Mouse (Mus musculus) lung, embryonic 14.5 days (tissue): Measurements from ENCODE around the gene Gins3. TPM values are rescaled to one million over a fixed set of nuclear protein-coding genes. Genes with fewer than 3 reads are reported as not detected.
"Not testable (repeated sequence)": the region's sequence is repeated elsewhere in the genome, so short reads cannot be mapped to it uniquely, and the experiment has no call there.

Source experiments
- ATAC-seq: fragments of 200-750 bp; cut with Nextera tagmentation; 2 replicates; pipeline ENCODE4 v1.8.0; 2017; ENCODE audit warnings: mild to moderate bottlenecking, moderate TSS enrichment, moderate library complexity; ENCODE audit not compliant: insufficient read depth
- DNase-seq: peaks from one replicate; pipeline ENCODE4 v3.0.0-alpha.2; 2015
- H3K27ac ChIP-seq: fragments of 300-500 bp; sonication (generic); 2 replicates; pipeline ENCODE4 v1.5.1; 2014; ENCODE audit warnings: low read depth, mild to moderate bottlenecking, moderate library complexity
- H3K27me3 ChIP-seq: fragments of 300-500 bp; sonication (generic); 2 replicates; pipeline ENCODE4 v1.6.1; 2014; ENCODE audit warnings: low read length, control low read depth; ENCODE audit not compliant: insufficient read depth
- H3K36me3 ChIP-seq: fragments of 300-500 bp; sonication (generic); 2 replicates; pipeline ENCODE4 v1.6.1; 2014; ENCODE audit warnings: control low read depth; ENCODE audit not compliant: insufficient read depth
- H3K4me1 ChIP-seq: fragments of 300-500 bp; sonication (generic); 2 replicates; pipeline ENCODE4 v1.6.1; 2014; ENCODE audit warnings: antibody characterized with exemption, control low read depth; ENCODE audit not compliant: insufficient read depth
- H3K4me2 ChIP-seq: fragments of 300-500 bp; sonication (generic); 2 replicates; pipeline ENCODE4 v1.6.1; 2014; ENCODE audit warnings: mild to moderate bottlenecking
- H3K4me3 ChIP-seq: fragments of 300-500 bp; sonication (generic); 2 replicates; pipeline ENCODE4 v1.5.1; 2014; ENCODE audit warnings: low read depth, low read length
- H3K9ac ChIP-seq: fragments of 300-500 bp; sonication (generic); 2 replicates; pipeline ENCODE4 v1.6.1; 2014
- H3K9me3 ChIP-seq: fragments of 300-500 bp; sonication (generic); 2 replicates; pipeline ENCODE4 v1.6.1; 2016; ENCODE audit warnings: low read depth, low read length, control low read depth
- CTCF ChIP-seq: IDR thresholded peaks from 2 replicates; pipeline ENCODE4 v1.5.1; 2016; ENCODE audit warnings: antibody characterized with exemption, low read depth
- WGBS: fragments of 180-500 bp; shearing (Covaris S2); extraction: QIAGEN DNeasy Blood & Tissue Kit; methylation state at CpG from one replicate; pipeline ENCODE4 v1.1.7; 2014; 5-methylcytosine and 5-hydroxymethylcytosine counted together
- polyA plus RNA-seq: library from polyadenylated mRNA; unstranded; fragments of >200 nt; fragmentation: Nextera tagmentation; extraction: Ambion mirVana; gene quantifications from 2 replicates; pipeline ENCODE4 v1.2.1, GENCODE M21; 2014

The Gins3 gene
- polyA plus RNA-seq, 1 experiment from 2014 or later = 26.5 TPM

- WGBS = 79% methylated on average over 14 of the region's 14 CpGs
- Histone ChIP-seq H3K4me1 (no peaks in the 10 kb centered on the region), H3K9ac (no peak overlapping the region), H3K27me3 (no peaks in the 10 kb centered on the region), H3K27ac (no peak overlapping the region), H3K36me3 (no peaks in the 10 kb centered on the region), H3K4me3 (no peak overlapping the region), H3K4me2 (no peak overlapping the region), H3K9me3 (no peaks in the 10 kb centered on the region)
- DNase-seq = no peak
- no peak for ATAC-seq
- TF ChIP-seq CTCF = no peak
Measured at GRCm38 (mm10) chr8:95595131-95595530, 38.1 kb upstream of the Gins3 start.

DNA sequence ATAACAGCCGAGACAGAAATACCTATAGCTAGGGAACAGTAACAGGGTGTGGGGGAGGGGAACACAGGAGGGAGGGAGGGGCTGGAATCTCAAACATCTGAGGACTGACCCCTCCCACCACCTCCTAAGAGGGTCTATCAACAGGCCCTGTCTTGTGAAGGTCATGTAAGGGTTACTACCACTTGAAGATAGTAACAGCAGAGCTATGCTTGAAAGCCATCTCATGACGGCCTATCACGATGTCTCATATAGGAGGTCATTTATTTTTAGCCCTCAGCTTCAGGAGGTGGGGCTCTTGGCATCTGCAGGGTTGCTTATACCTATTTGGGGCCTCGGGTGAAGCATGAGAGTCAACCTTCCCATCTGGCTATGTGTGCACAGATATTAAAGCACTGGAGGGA lies 36.4 kb upstream of the Gins3 start:
- no peaks in the 10 kb centered on the region for H3K27me3 ChIP-seq
- no peak overlapping the region for H3K27ac ChIP-seq
- no peak for DNase-seq

GRCm38 (mm10) chr8:95599861-95600260 lies 33.4 kb upstream of the Gins3 start:
- Histone ChIP-seq H3K4me3 (no peak overlapping the region), H3K27ac (no peak overlapping the region), H3K27me3 (no peaks in the 10 kb centered on the region), H3K4me1 (no peaks in the 10 kb centered on the region), H3K36me3 (no peaks in the 10 kb centered on the region), H3K4me2 (peak overlapping the region; percentile 23; the same call in 1 of the 2 replicates), H3K9me3 (no peaks in the 10 kb centered on the region), H3K9ac (no peak overlapping the region)
- ATAC-seq = no peak
- DNase-seq = peak; percentile 86
- 7% methylated on average over 11 of the region's 11 CpGs for WGBS
- peak; percentile 82 for TF ChIP-seq CTCF

More for the DNA sequence above, 36.4 kb upstream of the Gins3 start:
- no peaks in the 10 kb centered on the region for H3K36me3 ChIP-seq
- 21% methylated on average over 4 of the region's 4 CpGs for WGBS
- H3K4me3 ChIP-seq = no peak overlapping the region
- H3K9me3 ChIP-seq = no peaks in the 10 kb centered on the region
- TF ChIP-seq CTCF = no peak
- H3K4me2 ChIP-seq = no peak overlapping the region
- no peak overlapping the region for H3K9ac ChIP-seq
- ATAC-seq = no peak
- no peaks in the 10 kb centered on the region for H3K4me1 ChIP-seq

- WGBS = 63% methylated on average over 15 of the region's 15 CpGs
- H3K9me3 ChIP-seq = no peaks in the 10 kb centered on the region
Measured at GRCm38 (mm10) chr8:95601306-95601705, 31.9 kb upstream of the Gins3 start.

GRCm38 (mm10) chr8:95602168-95602567 lies 31.1 kb upstream of the Gins3 start:
- WGBS = 62% methylated on average over 2 of the region's 2 CpGs
- H3K27ac ChIP-seq = no peak overlapping the region
- no peak for ATAC-seq

More at GRCm38 (mm10) chr8:95601306-95601705, 31.9 kb upstream of the Gins3 start:
- no peaks in the 10 kb centered on the region for H3K27me3 ChIP-seq
- no peak overlapping the region for H3K27ac ChIP-seq
- no peak for TF ChIP-seq CTCF
- no peak overlapping the region for H3K9ac ChIP-seq
- H3K4me2 ChIP-seq = no peak overlapping the region
- ATAC-seq (no peak), DNase-seq (no peak)
- H3K4me3 ChIP-seq = no peak overlapping the region
- H3K4me1 ChIP-seq = no peaks in the 10 kb centered on the region
- no peaks in the 10 kb centered on the region for H3K36me3 ChIP-seq

GRCm38 (mm10) chr8:95606509-95606908 lies 26.7 kb upstream of the Gins3 start:
- H3K27ac ChIP-seq, DNase-seq, H3K4me1 ChIP-seq, H3K36me3 ChIP-seq, H3K4me2 ChIP-seq, H3K9me3 ChIP-seq, H3K27me3 ChIP-seq, ATAC-seq, H3K9ac ChIP-seq, H3K4me3 ChIP-seq: not testable (repeated sequence)
- WGBS = 15% methylated on average over 4 of the region's 5 CpGs

More at GRCm38 (mm10) chr8:95602168-95602567, 31.1 kb upstream of the Gins3 start:
- Histone ChIP-seq H3K4me3 (no peak overlapping the region), H3K27me3 (no peaks in the 10 kb centered on the region), H3K4me1 (no peaks in the 10 kb centered on the region), H3K9ac (no peak overlapping the region), H3K9me3 (no peaks in the 10 kb centered on the region), H3K4me2 (no peak overlapping the region), H3K36me3 (no peaks in the 10 kb centered on the region)
- DNase-seq = no peak
- TF ChIP-seq CTCF = no peak

DNA sequence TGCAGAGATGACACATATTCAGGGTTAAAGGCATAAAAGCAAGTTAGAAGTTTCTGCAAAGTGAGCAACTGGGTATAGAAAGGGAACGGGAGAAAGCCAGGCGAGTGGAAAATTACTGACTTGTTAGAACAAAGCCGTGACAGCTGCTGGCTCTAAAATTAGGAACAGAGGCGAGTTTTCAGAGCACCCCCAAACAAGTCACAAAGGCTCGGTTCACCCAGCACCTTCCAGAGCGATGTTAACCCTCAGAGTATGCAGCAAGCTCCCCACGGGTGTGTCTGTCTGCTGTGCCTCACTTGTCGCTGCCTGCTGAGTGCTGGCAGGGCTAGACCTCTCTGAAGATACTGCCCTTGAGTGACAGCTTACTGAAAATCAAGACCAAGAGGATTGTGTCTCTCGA lies 26.0 kb upstream of the Gins3 start:
- Histone ChIP-seq H3K9ac (no peak overlapping the region), H3K4me3 (no peak overlapping the region), H3K9me3 (no peaks in the 10 kb centered on the region), H3K36me3 (no peaks in the 10 kb centered on the region), H3K27ac (no peak overlapping the region), H3K27me3 (no peaks in the 10 kb centered on the region; the same call in 1 of the 2 replicates), H3K4me1 (no peaks in the 10 kb centered on the region), H3K4me2 (no peak overlapping the region)
- no peak for DNase-seq
- TF ChIP-seq CTCF = no peak
- no peak for ATAC-seq
- 51% methylated on average over 9 of the region's 9 CpGs for WGBS

DNA sequence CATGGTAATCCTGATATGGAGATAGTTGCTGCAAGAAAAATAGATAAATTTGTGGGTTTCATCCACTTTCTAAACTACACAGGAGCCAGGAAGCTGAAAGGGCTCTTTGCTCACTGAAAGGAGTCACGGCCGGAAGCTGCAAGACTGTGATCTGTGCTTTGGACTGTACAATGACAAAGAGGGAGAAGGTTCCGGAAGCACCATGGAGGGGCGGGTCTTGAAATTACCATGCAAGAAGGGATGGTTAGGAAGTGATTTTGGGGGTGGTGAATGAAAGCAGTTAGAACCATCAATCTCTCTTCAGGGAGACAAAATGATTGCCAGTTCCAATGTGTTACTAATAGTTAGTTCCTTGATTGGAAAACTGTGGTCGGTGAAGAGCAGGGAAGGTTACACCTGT lies 23.8 kb upstream of the Gins3 start:
- TF ChIP-seq CTCF = no peak
- DNase-seq (no peak), ATAC-seq (no peak)
- Histone ChIP-seq H3K9ac (no peak overlapping the region), H3K4me1 (no peaks in the 10 kb centered on the region), H3K36me3 (no peaks in the 10 kb centered on the region), H3K27me3 (no peaks in the 10 kb centered on the region; the same call in 1 of the 2 replicates), H3K27ac (no peak overlapping the region), H3K4me3 (no peak overlapping the region), H3K4me2 (no peak overlapping the region), H3K9me3 (no peaks in the 10 kb centered on the region)
- WGBS = 85% methylated on average over 5 of the region's 5 CpGs
